Mouse (Mus musculus) limb, embryonic 12.5 days (tissue): Measurements from ENCODE around the gene Cacna1a. TPM values are rescaled to one million over a fixed set of nuclear protein-coding genes. Genes with fewer than 3 reads are reported as not detected.

Experiments
- ATAC-seq: fragments of 200-750 bp; cut with Nextera tagmentation; 2 replicates; pipeline ENCODE4 v1.8.0; 2017; ENCODE audit warnings: low read depth, moderate TSS enrichment; ENCODE audit not compliant: insufficient number of reproducible peaks, insufficient read depth, low FRiP score, low TSS enrichment
- H3K27ac ChIP-seq: fragments of 300-500 bp; sonication (generic); 2 replicates; pipeline ENCODE4 v1.5.1; 2016; ENCODE audit warnings: mild to moderate bottlenecking, moderate library complexity
- H3K27me3 ChIP-seq: fragments of 300-500 bp; sonication (generic); 2 replicates; pipeline ENCODE4 v1.6.1; 2016; ENCODE audit warnings: mild to moderate bottlenecking, moderate library complexity
- H3K36me3 ChIP-seq: fragments of 300-500 bp; sonication (generic); 2 replicates; pipeline ENCODE4 v1.6.1; 2016; ENCODE audit warnings: mild to moderate bottlenecking, moderate library complexity
- H3K4me1 ChIP-seq: fragments of 300-500 bp; sonication (generic); replicated peaks from 2 replicates; pipeline ENCODE4 v1.6.1; 2016
- H3K4me2 ChIP-seq: fragments of 300-500 bp; sonication (generic); 2 replicates; pipeline ENCODE4 v1.6.1; 2016; ENCODE audit warnings: mild to moderate bottlenecking, moderate library complexity
- H3K4me3 ChIP-seq: fragments of 300-500 bp; sonication (generic); replicated peaks from 2 replicates; pipeline ENCODE4 v1.5.1; 2016; ENCODE audit warnings: mild to moderate bottlenecking
- H3K9ac ChIP-seq: fragments of 300-500 bp; sonication (generic); replicated peaks from 2 replicates; pipeline ENCODE4 v1.6.1; 2016; ENCODE audit warnings: mild to moderate bottlenecking, moderate library complexity
- H3K9me3 ChIP-seq: fragments of 300-500 bp; sonication (generic); 2 replicates; pipeline ENCODE4 v1.6.1; 2016; ENCODE audit warnings: mild to moderate bottlenecking, moderate library complexity
- WGBS: fragments of 180-500 bp; shearing (Covaris S2); methylation state at CpG from one replicate; pipeline ENCODE4 v1.1.7; 2016; 5-methylcytosine and 5-hydroxymethylcytosine counted together
- polyA plus RNA-seq: library from polyadenylated mRNA; unstranded; fragments of >200 nt; fragmentation: Nextera tagmentation; extraction: Ambion mirVana; gene quantifications from 2 replicates; pipeline ENCODE4 v1.2.1, GENCODE M21; 2016

Gene Cacna1a
- polyA plus RNA-seq, 1 experiment from 2014 or later, result 11.9 TPM

GRCm38 (mm10) chr8:84654597-84654996 lies 266.4 kb downstream of the Cacna1a start:
- Histone ChIP-seq H3K4me3 (peak overlapping the region; percentile 37; the same call in 1 of the 2 replicates), H3K9me3 (no peaks in the 10 kb centered on the region), H3K27ac (peak overlapping the region; percentile 100), H3K36me3 (no peaks in the 10 kb centered on the region), H3K9ac (no peak overlapping the region), H3K4me2 (peak overlapping the region; percentile 76), H3K27me3 (no peaks in the 10 kb centered on the region), H3K4me1 (peaks cover 65% of the 10 kb centered on the region)
- ATAC-seq, result no peak
- 37% methylated on average over 4 of the region's 4 CpGs for WGBS

- peak; percentile 71 for ATAC-seq
- H3K4me1 ChIP-seq, result peaks cover 68% of the 10 kb centered on the region
- H3K9me3 ChIP-seq, result no peaks in the 10 kb centered on the region
- H3K27ac ChIP-seq, result peak overlapping the region; percentile 100
- H3K4me2 ChIP-seq, result peak overlapping the region; percentile 76
- H3K9ac ChIP-seq, result peak overlapping the region; percentile 69
- WGBS, result 0% methylated on average over 15 of the region's 15 CpGs
- no peaks in the 10 kb centered on the region for H3K27me3 ChIP-seq
- no peaks in the 10 kb centered on the region for H3K36me3 ChIP-seq
- H3K4me3 ChIP-seq, result peak overlapping the region; percentile 37
These were observed 267.3 kb downstream of the Cacna1a start for GRCm38 (mm10) chr8:84655336-84656190.

GRCm38 (mm10) chr8:84656191-84656525 lies 267.9 kb downstream of the Cacna1a start:
- peak overlapping the region; percentile 100 for H3K27ac ChIP-seq
- H3K4me2 ChIP-seq, result peak overlapping the region; percentile 76
- H3K9me3 ChIP-seq, result no peaks in the 10 kb centered on the region
- H3K36me3 ChIP-seq, result no peaks in the 10 kb centered on the region
- H3K27me3 ChIP-seq, result no peaks in the 10 kb centered on the region
- peaks cover 66% of the 10 kb centered on the region for H3K4me1 ChIP-seq
- peak overlapping the region; percentile 37 for H3K4me3 ChIP-seq
- 0% methylated on average over 10 of the region's 10 CpGs for WGBS
- peak overlapping the region; percentile 69 for H3K9ac ChIP-seq
- peak; percentile 44 for ATAC-seq

- peak overlapping the region; percentile 76 for H3K4me2 ChIP-seq
- H3K36me3 ChIP-seq, result no peaks in the 10 kb centered on the region
- peak; percentile 44 for ATAC-seq
- peak overlapping the region; percentile 69 for H3K9ac ChIP-seq
- no peaks in the 10 kb centered on the region for H3K27me3 ChIP-seq
- H3K4me1 ChIP-seq, result peaks cover 63% of the 10 kb centered on the region
- peak overlapping the region; percentile 37 for H3K4me3 ChIP-seq
- peak overlapping the region; percentile 100 for H3K27ac ChIP-seq
- no peaks in the 10 kb centered on the region for H3K9me3 ChIP-seq
- WGBS, result under 1% methylated on average over 23 of the region's 23 CpGs
These were observed 268.4 kb downstream of the Cacna1a start for GRCm38 (mm10) chr8:84656641-84657126.

GRCm38 (mm10) chr8:84657203-84657602 lies 269.0 kb downstream of the Cacna1a start:
- Histone ChIP-seq H3K27ac (peak overlapping the region; percentile 100), H3K4me2 (peak overlapping the region; percentile 76), H3K36me3 (no peaks in the 10 kb centered on the region), H3K4me3 (peak overlapping the region; percentile 37), H3K9me3 (no peaks in the 10 kb centered on the region), H3K27me3 (no peaks in the 10 kb centered on the region), H3K4me1 (peaks cover 63% of the 10 kb centered on the region), H3K9ac (peak overlapping the region; percentile 69; the same call in 1 of the 2 replicates)
- ATAC-seq, result no peak

GRCm38 (mm10) chr8:84657680-84658079 lies 269.4 kb downstream of the Cacna1a start:
- Histone ChIP-seq H3K27me3 (no peaks in the 10 kb centered on the region), H3K4me2 (peak overlapping the region; percentile 76), H3K27ac (peak overlapping the region; percentile 100), H3K36me3 (no peaks in the 10 kb centered on the region), H3K9ac (no peak overlapping the region), H3K9me3 (no peaks in the 10 kb centered on the region), H3K4me3 (no peak overlapping the region), H3K4me1 (peaks cover 63% of the 10 kb centered on the region)
- 36% methylated on average over 4 of the region's 4 CpGs for WGBS
- no peak for ATAC-seq

GRCm38 (mm10) chr8:84658951-84659350 lies 270.7 kb downstream of the Cacna1a start:
- Histone ChIP-seq H3K4me1 (peaks cover 68% of the 10 kb centered on the region), H3K36me3 (no peaks in the 10 kb centered on the region), H3K4me3 (no peak overlapping the region), H3K4me2 (no peak overlapping the region), H3K9me3 (no peaks in the 10 kb centered on the region), H3K27ac (peak overlapping the region; percentile 97; the same call in 1 of the 2 replicates), H3K27me3 (no peaks in the 10 kb centered on the region), H3K9ac (no peak overlapping the region)
- 68% methylated on average over 1 of the region's 1 CpGs for WGBS
- ATAC-seq, result no peak

GRCm38 (mm10) chr8:84659936-84660818 lies 271.9 kb downstream of the Cacna1a start:
- no peaks in the 10 kb centered on the region for H3K36me3 ChIP-seq
- H3K4me2 ChIP-seq, result peak overlapping the region; percentile 89
- peak overlapping the region; percentile 96 for H3K9ac ChIP-seq
- H3K4me1 ChIP-seq, result peaks cover 60% of the 10 kb centered on the region
- no peaks in the 10 kb centered on the region for H3K27me3 ChIP-seq
- H3K27ac ChIP-seq, result peak overlapping the region; percentile 97
- no peak for ATAC-seq
- H3K9me3 ChIP-seq, result no peaks in the 10 kb centered on the region
- H3K4me3 ChIP-seq, result peak overlapping the region; percentile 97
- under 1% methylated on average over 33 of the region's 33 CpGs for WGBS

GRCm38 (mm10) chr8:84660819-84661457 lies 272.7 kb downstream of the Cacna1a start:
- Histone ChIP-seq H3K27me3 (no peaks in the 10 kb centered on the region), H3K27ac (peak overlapping the region; percentile 97), H3K9ac (peak overlapping the region; percentile 96), H3K36me3 (no peaks in the 10 kb centered on the region), H3K9me3 (no peaks in the 10 kb centered on the region), H3K4me1 (peaks cover 59% of the 10 kb centered on the region), H3K4me2 (peak overlapping the region; percentile 89), H3K4me3 (peak overlapping the region; percentile 97)
- under 1% methylated on average over 20 of the region's 20 CpGs for WGBS
- no peak for ATAC-seq

- Histone ChIP-seq H3K27me3 (no peaks in the 10 kb centered on the region), H3K27ac (peak overlapping the region; percentile 97), H3K4me2 (peak overlapping the region; percentile 89), H3K4me3 (peak overlapping the region; percentile 97), H3K4me1 (peaks cover 59% of the 10 kb centered on the region), H3K36me3 (peaks cover 3% of the 10 kb centered on the region; the same call in 1 of the 2 replicates), H3K9me3 (no peaks in the 10 kb centered on the region), H3K9ac (peak overlapping the region; percentile 96)
- WGBS, result under 1% methylated on average over 24 of the region's 24 CpGs
- no peak for ATAC-seq
These were observed 273.2 kb downstream of the Cacna1a start for GRCm38 (mm10) chr8:84661458-84661871.
